Mouse (Mus musculus): Measurements from ENCODE around the gene Ncor2. TPM values are rescaled to one million over a fixed set of nuclear protein-coding genes. Genes with fewer than 3 reads are reported as not detected.

Ncor2 gene
- total RNA-seq, 2 experiments from 2014 or later, result 15.0 to 107 TPM

DNA sequence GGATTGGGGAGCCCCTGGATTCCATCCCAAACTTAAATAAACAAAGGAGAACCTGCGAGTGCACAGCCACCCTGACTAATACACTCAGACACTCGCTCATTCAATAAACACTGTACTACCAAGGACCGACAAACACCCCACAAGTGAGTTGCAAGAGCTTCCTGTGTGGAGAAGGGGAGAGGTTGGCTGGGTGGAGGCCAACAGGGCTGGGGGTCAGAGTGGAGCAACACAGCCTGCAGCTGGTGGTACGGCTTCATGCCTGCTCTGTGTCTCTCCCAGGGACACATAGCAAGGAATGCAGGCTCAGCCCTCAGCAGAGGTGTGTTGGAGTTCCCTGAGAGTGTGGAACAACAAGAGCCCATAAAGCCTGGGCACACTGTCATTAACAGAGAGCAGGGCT lies 107.1 kb downstream of the Ncor2 start:
- peak; percentile 20; the same call in 1 of the 2 replicates for ATAC-seq (ENCODE audit: poor library complexity, severe bottlenecking)

DNA sequence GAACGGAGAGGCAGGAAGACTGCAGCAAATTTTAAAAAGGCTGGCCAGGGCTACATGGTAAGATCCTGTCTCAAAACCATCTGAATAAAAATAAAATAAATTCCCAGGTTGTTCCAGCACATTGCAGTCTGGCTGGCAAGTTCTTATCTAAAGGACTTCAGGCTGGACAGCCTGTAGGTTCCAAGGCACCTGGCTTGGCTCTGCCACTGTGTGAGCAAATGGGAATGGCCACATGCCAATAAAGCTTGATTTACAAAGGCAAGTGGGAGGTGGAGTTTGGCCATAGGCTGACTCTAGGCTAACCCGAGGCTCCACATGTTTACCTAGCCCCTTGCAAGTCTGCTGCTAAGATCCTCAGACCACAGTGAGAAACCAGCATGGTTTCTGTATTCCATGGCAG lies 108.6 kb downstream of the Ncor2 start:
- ATAC-seq (ENCODE audit: poor library complexity, severe bottlenecking), result no peak

- no peak for ATAC-seq (ENCODE audit: poor library complexity, severe bottlenecking)
These were observed 109.1 kb downstream of the Ncor2 start for GRCm38 (mm10) chr5:125069916-125070315.

- ATAC-seq (ENCODE audit: poor library complexity, severe bottlenecking), result no peak
These were observed 109.6 kb downstream of the Ncor2 start for GRCm38 (mm10) chr5:125069426-125069825.

GRCm38 (mm10) chr5:125068371-125068951 lies 110.6 kb downstream of the Ncor2 start:
- no peak for ATAC-seq (ENCODE audit: poor library complexity, severe bottlenecking)

- ATAC-seq (ENCODE audit: poor library complexity, severe bottlenecking), result no peak
These were observed 111.3 kb downstream of the Ncor2 start for GRCm38 (mm10) chr5:125067673-125068072.

DNA sequence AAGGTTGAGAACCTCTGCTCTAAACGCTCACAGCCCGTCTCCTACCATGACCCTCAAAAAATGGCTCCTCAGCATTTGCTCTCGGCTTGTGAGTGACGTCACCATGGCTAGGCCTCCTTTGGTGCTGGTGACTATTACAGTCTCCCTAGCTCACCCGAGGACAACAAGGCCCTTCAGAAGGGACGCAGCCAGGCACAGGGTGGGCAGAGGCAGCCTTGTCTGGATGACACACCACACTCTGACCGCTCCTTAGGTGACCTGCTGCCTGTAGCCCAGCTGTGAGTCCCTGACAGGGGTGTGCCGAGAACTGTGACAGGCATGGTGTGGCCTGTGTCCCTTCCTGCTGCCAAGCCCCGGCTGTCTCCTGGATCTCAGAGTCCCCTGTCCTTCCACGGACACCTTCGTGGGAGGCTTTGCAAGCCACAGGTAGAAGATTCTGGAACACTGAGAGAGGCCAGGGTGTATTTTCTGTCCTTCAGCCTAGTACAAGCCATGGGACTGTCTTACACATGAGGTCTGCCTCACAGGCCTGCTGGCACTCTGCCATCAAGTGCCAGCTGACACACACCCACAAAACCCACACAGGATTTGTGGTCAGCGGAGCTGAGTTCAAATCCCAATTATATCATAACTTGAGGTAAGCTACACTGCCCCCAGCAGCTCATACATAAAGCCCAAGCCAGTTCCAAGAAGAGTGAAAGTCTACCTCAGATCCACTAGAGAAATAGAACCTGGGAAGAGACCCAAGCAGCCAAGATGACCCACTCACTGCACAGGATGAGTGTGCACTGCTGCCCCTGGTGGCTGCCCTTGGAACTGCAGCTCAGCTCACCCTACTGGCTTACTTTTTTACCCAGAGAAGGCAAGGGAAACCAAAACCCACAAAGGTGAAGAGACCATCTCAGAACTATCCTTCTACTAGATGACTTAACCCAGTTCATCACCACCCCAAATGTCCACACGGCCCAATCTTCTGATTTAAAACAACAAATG lies 112.2 kb downstream of the Ncor2 start:
- peak; percentile 85 for ATAC-seq (ENCODE audit: poor library complexity, severe bottlenecking)

- no peak for ATAC-seq (ENCODE audit: poor library complexity, severe bottlenecking)
These were observed 116.0 kb downstream of the Ncor2 start for GRCm38 (mm10) chr5:125063015-125063414.

DNA sequence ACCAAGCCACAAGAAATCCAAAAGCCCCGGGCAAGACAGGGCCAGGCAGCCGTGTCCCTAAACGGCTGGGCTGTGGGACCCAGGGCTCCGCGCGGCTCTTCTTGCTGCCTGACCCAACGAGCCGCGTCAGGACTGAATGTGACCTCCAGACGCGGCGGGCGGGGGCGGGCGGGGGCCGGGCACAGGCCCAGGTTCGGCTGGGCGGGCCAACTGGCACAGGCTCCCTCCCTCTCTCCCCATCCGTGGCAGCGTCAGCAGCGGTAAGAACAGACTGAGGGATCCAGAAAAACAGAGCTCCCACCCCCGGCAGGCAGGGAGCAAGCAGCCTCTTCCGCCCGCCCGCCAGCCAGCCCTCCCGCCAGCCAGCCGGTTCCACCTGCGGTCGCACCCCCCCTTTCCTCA lies 120.8 kb downstream of the Ncor2 start:
- peak; percentile 24 for ATAC-seq (ENCODE audit: poor library complexity, severe bottlenecking)

GRCm38 (mm10) chr5:125057555-125058266 lies 121.3 kb downstream of the Ncor2 start:
- ATAC-seq (ENCODE audit: poor library complexity, severe bottlenecking), result peak; percentile 50

DNA sequence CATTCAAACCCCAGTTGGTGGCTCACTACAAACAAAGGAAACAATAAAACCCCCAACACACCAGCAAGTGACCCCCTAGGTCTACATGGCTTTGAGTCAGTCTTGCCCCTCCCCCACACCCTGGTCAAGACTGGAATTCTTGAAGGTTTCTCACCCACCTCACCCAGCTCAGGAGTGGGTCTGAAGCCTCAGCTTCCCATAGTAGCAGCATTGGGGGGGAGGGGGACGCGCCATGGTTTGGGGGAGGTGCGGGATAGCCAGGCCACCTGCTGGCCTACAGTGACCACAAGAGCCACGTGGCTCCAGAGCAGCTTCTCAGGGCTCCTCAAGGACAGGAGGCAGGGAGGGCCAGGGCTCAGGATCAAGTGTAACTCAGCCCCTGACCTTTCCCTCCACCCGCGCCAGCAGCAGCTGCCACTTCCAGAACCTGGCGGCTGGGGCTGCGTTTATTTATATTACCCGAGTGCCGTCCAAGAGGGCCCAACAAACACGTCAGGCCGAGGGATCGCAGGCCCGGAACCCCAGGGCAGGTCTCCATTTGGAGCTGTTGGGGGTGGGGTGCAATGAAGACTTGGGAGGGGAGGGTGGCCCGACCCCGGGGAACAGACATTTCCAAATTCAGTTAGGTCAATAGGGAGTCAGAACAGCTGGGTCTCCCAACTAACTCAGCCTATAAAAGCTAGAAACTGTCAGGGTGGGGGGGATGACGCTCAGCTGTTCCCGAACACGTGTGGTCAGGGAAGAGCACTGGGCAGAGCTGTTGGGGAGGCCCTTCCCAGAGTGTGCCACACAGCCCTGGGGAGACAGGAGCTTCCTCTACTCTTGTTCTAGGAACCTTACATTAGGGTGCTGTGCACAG lies 122.1 kb downstream of the Ncor2 start:
- ATAC-seq (ENCODE audit: poor library complexity, severe bottlenecking), result no peak

DNA sequence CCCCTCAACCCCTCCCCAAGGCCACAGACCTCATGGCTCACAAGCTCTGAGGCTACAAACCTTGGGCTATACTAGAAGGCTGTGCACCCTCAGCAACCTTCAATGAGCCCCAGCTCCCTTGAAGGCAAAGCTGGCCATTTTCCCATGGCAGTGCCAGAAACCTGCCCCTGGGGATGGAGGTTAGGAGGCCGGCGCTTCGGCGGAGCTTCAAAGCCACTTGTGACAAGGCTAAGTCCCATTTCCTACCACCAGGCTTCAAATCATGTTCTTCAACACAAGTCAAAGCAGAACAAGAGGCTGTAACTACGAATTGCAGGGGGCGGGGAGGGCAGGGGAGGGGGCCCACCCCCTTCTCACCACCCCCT lies 122.7 kb downstream of the Ncor2 start:
- no peak for ATAC-seq (ENCODE audit: poor library complexity, severe bottlenecking)

DNA sequence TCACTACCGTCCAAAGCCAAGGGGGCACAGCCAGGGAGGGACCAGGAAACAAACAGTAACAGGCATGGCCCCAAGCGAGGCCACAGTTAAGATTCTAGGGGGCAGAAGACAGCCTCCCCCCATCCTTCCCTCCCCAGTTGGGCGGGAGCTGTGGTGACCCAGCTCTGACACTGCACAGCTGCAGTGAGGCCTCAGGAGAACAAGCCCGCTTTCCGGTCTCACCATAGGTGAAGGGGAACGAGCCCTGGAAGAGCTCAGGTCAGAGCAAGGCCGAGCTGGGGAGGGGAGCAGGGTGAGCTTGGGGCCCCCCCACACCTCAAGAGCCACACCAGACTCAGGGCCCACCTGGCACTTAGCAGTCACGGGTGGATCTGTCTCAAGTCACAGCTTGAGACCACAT lies 123.1 kb downstream of the Ncor2 start:
- ATAC-seq (ENCODE audit: poor library complexity, severe bottlenecking), result no peak

DNA sequence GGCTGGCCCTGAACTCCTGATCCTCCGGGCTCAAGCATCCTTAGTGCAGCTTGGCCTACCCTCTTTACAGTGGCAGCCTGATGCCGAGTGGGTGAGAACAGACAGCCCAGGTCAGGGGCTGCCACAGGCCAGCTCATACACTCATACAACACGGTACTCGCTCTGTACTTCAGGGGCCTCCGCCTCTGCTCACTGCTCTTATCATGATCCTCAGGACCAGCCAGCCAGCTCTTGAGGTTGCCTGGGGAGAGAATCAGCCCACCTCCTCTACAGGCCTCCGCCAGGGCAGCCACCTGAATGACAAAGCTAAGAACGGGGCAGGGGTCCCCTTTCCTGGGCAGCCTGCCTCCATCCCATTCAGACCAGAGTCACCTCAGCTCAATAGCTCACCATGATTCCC lies 125.4 kb downstream of the Ncor2 start:
- ATAC-seq (ENCODE audit: poor library complexity, severe bottlenecking), result no peak

GRCm38 (mm10) chr5:125052603-125053488 lies 126.2 kb downstream of the Ncor2 start:
- ATAC-seq (ENCODE audit: poor library complexity, severe bottlenecking), result peak; percentile 54

- ATAC-seq (ENCODE audit: poor library complexity, severe bottlenecking), result peak; percentile 53
These were observed 126.8 kb downstream of the Ncor2 start for GRCm38 (mm10) chr5:125052237-125052602.

DNA sequence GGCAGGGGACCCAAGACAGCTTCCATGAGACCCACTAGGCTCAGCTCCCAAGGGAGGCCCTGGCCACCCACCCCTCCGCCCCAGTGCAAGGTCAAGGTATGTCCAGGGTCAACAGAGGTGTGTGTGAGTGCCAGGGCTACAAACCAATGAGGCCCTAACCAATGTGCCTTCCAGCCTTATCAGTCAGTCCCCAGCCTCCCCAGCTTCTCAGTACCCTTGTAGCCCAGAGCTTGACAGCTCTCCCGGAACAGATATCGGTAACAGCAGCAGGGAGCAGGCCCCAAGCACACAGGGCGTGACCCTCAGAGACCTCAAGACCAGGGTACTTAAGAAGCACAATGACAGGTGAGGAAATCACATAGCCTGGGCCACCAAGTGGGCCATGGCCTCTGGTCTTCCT lies 129.5 kb downstream of the Ncor2 start:
- ATAC-seq (ENCODE audit: poor library complexity, severe bottlenecking), result no peak

DNA sequence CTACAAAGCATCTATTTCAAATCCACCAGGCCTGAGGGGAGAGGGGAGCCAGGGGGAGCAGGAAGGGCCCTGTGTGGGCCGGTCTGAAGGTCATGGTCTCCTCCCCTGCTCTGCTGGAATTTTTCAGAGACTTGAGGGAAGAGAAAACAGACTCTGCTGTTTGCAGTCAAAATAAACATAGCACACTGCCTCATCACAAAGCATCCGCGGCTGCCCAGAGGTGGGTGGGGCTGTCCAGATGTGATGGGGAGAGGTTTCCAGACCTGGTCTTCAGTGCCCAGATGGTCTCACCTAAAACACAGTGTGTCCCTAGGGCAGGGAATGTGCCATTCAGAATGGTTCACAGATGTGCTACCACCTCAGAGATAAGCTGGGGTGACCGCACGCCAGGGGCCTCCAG lies 132.6 kb downstream of the Ncor2 start:
- ATAC-seq (ENCODE audit: poor library complexity, severe bottlenecking), result no peak

DNA sequence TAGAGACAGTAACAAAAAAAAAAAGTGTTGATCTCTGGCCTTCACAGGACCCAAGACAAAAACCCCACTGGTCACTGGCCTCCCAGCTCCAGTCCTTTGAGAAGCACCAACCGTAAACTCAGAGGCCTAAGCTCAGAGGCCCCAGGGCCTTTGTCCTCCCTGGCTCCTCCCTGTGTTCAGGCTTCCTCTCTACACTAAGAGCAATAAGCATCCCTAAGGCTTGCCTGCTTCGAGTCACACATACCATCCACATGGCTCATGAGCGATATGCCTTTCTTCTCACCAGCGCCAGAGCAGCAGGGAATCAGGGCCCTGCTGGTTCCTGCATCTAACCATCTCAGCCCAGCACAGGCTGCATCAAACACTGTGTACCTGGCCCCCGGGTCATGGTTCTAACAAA lies 133.8 kb downstream of the Ncor2 start:
- no peak for ATAC-seq (ENCODE audit: poor library complexity, severe bottlenecking)

DNA sequence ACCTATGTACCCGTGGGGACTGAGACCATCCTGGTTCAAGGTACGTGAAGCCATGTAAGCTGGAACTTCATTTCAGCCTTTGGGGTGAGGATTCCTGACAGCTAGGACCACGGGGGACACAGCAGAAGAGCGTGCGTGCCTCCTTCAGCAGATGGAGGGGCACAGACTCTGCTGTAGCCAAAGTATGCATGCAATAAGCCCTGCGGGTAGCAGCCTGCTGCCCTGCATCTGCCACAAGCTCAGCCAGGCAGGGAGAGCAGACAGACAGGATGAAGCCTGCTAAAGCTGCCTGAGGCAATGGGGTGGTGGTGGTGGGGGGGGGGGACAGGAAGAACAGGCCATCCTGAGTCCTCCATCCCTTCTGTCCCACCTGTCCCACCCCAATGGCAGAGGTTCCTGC lies 135.6 kb downstream of the Ncor2 start:
- no peak for ATAC-seq (ENCODE audit: poor library complexity, severe bottlenecking)
